Mouse (Mus musculus): ENCODE measurements around the gene Fam214a. TPM values are rescaled to one million over a fixed set of nuclear protein-coding genes. Genes with fewer than 3 reads are reported as not detected.

Gene Fam214a
- 13.6 and 14.8 TPM in 2 replicates for polyA plus RNA-seq (2014; fragmentation: Nextera tagmentation; extraction: Ambion mirVana)

DNA sequence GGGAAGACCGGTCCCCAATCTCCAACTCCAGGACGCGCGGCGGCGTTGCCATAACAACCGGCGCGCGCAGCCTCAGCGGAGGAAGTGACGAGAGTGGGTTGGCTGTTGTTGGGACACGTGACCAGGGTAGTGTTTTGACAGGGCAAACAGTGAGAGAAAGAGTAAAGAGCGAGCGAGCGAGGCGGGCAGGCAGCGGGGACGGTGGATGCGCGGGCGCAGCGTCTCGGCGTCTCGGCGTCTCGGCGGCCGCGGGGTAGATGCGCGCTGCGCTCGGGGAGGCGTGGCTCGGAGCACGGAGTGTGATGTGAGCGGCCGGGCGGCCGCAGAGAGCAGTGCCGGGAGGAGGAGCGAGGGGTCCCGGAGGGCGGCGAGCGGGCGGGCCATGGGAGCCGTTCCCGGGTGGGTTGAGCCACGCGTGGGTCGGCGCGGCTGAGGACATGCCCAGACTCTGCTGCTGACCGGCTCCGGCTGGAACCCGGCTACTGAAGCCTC, at the start of gene Fam214a:
Gene Fam214a, plus strand, starts transcription at position 129 of the 492 bp plus-strand sequence.
- ATAC-seq (ENCODE audit: insufficient read depth, low FRiP score, low TSS enrichment) (peak; percentile 96), DNase-seq (ENCODE audit: low spot score) (peak; percentile 93)
- H3K27me3 ChIP-seq (ENCODE audit: control insufficient read depth, insufficient read depth, low read length): no peaks in the 10 kb centered on the region
- H3K9me3 ChIP-seq (ENCODE audit: control insufficient read depth, low read length): no peaks in the 10 kb centered on the region
- H3K9ac ChIP-seq (ENCODE audit: low read length): peak within 1 kb of the TSS; percentile 71
- H3K36me3 ChIP-seq (ENCODE audit: control insufficient read depth, insufficient read depth, low read length): no peaks in the 10 kb centered on the region
- 0% methylated on average over 39 of the region's 59 CpGs for WGBS
- peak within 1 kb of the TSS; percentile 77 for H3K4me3 ChIP-seq (ENCODE audit: low read depth, low read length)
- peak within 1 kb of the TSS; percentile 91 for H3K4me2 ChIP-seq (ENCODE audit: low read depth)
- H3K27ac ChIP-seq (ENCODE audit: low read depth, low read length): peak within 1 kb of the TSS; percentile 81
- peaks cover 3% of the 10 kb centered on the region for H3K4me1 ChIP-seq (ENCODE audit: control insufficient read depth, insufficient read depth, low read length)

DNA sequence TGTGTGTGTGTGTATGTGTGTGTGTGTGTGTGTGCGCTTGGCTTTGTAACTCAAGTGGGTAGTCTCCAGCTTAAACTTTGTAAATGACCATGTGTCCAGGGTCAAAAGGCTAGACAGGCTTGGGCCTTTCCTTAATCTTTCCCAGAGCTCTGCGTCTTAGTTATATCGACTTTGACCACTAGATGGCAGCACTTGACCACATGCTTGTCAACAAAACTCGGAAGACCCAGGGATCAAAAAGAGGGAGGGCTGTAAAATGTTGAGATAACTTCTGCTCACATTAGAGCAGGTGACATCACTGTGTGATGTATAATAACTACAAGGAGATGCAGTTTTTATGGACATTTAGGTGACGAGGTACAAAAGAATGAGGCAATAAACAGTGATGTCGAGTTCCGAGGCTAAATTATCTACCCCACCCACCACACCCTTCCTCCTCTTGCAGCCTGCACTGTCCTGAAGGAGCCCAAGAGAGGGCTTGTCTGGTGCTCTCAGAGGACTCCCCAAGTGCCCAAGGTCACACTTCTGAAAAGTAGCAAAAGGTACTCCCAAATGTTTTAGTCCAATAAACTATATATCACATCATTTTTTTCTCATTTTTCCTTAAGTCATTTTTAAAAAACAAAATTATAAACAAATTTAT, 47.7 kb upstream of the Fam214a start:
- DNase-seq (ENCODE audit: low spot score) (peak; percentile 47), ATAC-seq (ENCODE audit: insufficient read depth, low FRiP score, low TSS enrichment) (peak; percentile 60; the same call in 1 of the 2 replicates)
- H3K27ac ChIP-seq (ENCODE audit: low read depth, low read length): no peak overlapping the region
- H3K27me3 ChIP-seq (ENCODE audit: control insufficient read depth, insufficient read depth, low read length): no peaks in the 10 kb centered on the region
- H3K4me3 ChIP-seq (ENCODE audit: low read depth, low read length): no peak overlapping the region
- no peaks in the 10 kb centered on the region for H3K36me3 ChIP-seq (ENCODE audit: control insufficient read depth, insufficient read depth, low read length)
- H3K4me2 ChIP-seq (ENCODE audit: low read depth): no peak overlapping the region
- H3K9ac ChIP-seq (ENCODE audit: low read length): no peak overlapping the region
- no peaks in the 10 kb centered on the region for H3K4me1 ChIP-seq (ENCODE audit: control insufficient read depth, insufficient read depth, low read length)
- WGBS: 8% methylated on average over 7 of the region's 7 CpGs
- no peaks in the 10 kb centered on the region for H3K9me3 ChIP-seq (ENCODE audit: control insufficient read depth, low read length)

DNA sequence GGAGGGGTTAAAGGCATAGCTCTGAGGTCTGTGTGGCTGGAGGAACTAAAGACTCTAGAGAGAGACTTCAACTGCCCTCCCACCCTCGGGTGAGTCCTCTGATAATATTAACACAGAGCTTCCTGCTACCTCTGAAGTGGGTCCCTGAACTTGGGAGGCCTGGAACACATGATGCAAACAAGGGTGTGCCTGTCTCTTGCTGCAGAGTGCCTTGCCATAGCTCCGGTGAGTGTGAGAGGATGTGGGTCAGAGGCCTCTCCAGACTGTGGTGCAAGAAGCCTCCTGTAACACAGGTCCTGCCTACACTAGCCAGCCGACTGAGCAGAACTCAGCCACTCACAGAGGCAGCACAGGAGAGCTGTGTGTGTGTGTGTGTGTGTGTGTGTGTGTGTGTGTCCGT, 45.7 kb upstream of the Fam214a start:
- DNase-seq (ENCODE audit: low spot score) (no peak), ATAC-seq (ENCODE audit: insufficient read depth, low FRiP score, low TSS enrichment) (no peak)
- Histone ChIP-seq H3K27me3 (ENCODE audit: control insufficient read depth, insufficient read depth, low read length) (no peaks in the 10 kb centered on the region), H3K27ac (ENCODE audit: low read depth, low read length) (no peak overlapping the region), H3K4me1 (ENCODE audit: control insufficient read depth, insufficient read depth, low read length) (no peaks in the 10 kb centered on the region), H3K9ac (ENCODE audit: low read length) (no peak overlapping the region), H3K36me3 (ENCODE audit: control insufficient read depth, insufficient read depth, low read length) (no peaks in the 10 kb centered on the region), H3K4me3 (ENCODE audit: low read depth, low read length) (no peak overlapping the region), H3K4me2 (ENCODE audit: low read depth) (no peak overlapping the region), H3K9me3 (ENCODE audit: control insufficient read depth, low read length) (no peaks in the 10 kb centered on the region)
- WGBS: 61% methylated on average over 4 of the region's 4 CpGs

DNA sequence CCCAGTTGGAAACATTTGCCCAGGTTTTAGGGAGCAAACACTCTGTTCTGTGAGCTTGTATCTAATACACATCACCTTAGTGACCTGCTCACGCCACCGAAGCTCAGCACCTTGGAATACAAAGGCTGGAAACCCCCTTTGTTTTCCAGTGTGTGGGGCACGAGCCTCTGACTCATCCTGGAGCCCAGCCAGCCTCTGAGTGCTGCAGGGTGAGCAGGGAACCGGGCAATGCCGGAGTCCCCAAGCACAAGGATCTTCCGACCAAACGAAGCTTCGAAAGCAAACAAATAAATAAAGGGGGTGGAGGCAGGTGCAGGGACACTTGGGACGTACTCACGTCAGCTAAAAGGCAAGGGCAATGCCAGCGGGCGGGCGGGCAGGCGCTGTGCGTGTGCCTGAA, 43.4 kb upstream of the Fam214a start:
- ATAC-seq (ENCODE audit: insufficient read depth, low FRiP score, low TSS enrichment) (no peak), DNase-seq (ENCODE audit: low spot score) (no peak)
- no peak overlapping the region for H3K4me3 ChIP-seq (ENCODE audit: low read depth, low read length)
- H3K36me3 ChIP-seq (ENCODE audit: control insufficient read depth, insufficient read depth, low read length): no peaks in the 10 kb centered on the region
- no peak overlapping the region for H3K27ac ChIP-seq (ENCODE audit: low read depth, low read length)
- no peaks in the 10 kb centered on the region for H3K9me3 ChIP-seq (ENCODE audit: control insufficient read depth, low read length)
- WGBS: 82% methylated on average over 15 of the region's 15 CpGs
- no peak overlapping the region for H3K9ac ChIP-seq (ENCODE audit: low read length)
- no peak overlapping the region for H3K4me2 ChIP-seq (ENCODE audit: low read depth)
- H3K27me3 ChIP-seq (ENCODE audit: control insufficient read depth, insufficient read depth, low read length): no peaks in the 10 kb centered on the region
- no peaks in the 10 kb centered on the region for H3K4me1 ChIP-seq (ENCODE audit: control insufficient read depth, insufficient read depth, low read length)

DNA sequence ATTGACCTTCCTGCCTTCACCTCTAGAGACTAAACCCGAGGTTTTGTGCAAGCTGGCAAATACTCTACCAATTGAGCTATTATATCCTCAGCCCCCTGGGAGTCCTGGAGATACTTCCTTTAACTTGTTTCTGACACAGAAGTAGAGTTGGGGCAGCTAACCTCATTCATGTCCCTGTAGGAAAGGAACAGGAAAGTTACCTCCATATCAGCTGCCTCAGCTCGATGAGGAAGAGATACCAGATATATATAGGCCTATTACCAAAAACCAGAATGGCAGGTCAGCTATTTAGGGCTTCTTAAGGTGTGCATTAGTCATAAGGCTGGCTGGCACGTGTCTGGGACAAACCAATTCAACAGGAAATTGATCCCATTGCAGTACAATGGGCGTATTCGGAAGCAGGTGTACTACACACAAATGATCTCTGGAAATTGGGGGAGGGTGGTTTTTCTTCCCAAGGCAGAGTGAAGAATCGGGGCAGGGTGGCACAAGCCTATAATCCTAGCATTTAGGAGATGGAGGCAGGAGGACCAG, 42.4 kb upstream of the Fam214a start:
- WGBS: 82% methylated on average over 6 of the region's 6 CpGs
- Histone ChIP-seq H3K9ac (ENCODE audit: low read length) (no peak overlapping the region), H3K9me3 (ENCODE audit: control insufficient read depth, low read length) (no peaks in the 10 kb centered on the region), H3K4me1 (ENCODE audit: control insufficient read depth, insufficient read depth, low read length) (no peaks in the 10 kb centered on the region), H3K27ac (ENCODE audit: low read depth, low read length) (no peak overlapping the region), H3K4me2 (ENCODE audit: low read depth) (no peak overlapping the region), H3K36me3 (ENCODE audit: control insufficient read depth, insufficient read depth, low read length) (no peaks in the 10 kb centered on the region), H3K27me3 (ENCODE audit: control insufficient read depth, insufficient read depth, low read length) (no peaks in the 10 kb centered on the region), H3K4me3 (ENCODE audit: low read depth, low read length) (no peak overlapping the region)
- DNase-seq (ENCODE audit: low spot score) (no peak), ATAC-seq (ENCODE audit: insufficient read depth, low FRiP score, low TSS enrichment) (no peak)

DNA sequence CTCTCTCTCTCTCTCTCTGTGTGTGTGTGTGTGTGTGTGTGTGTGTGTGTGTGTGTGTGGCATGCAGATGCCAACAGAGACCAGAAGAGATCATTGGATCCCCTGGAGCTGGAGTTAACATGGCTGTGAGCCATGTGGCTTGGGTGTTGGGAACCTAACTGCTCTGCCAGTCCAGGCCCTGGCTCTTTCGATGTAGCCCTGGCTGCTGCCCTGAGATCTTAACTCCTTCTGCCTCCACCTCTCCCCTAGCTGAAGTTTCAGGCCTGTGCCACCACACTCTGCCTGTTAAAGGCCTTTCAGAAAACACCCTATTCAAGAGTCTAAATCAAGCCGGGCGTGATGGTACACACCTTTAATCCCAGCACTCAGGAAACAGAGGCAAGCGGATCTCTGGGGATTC, 41.3 kb upstream of the Fam214a start:
- ATAC-seq (ENCODE audit: insufficient read depth, low FRiP score, low TSS enrichment): no peak
- no peak for DNase-seq (ENCODE audit: low spot score)
- H3K27ac ChIP-seq (ENCODE audit: low read depth, low read length): no peak overlapping the region
- no peak overlapping the region for H3K9ac ChIP-seq (ENCODE audit: low read length)
- no peaks in the 10 kb centered on the region for H3K9me3 ChIP-seq (ENCODE audit: control insufficient read depth, low read length)
- no peak overlapping the region for H3K4me2 ChIP-seq (ENCODE audit: low read depth)
- no peaks in the 10 kb centered on the region for H3K36me3 ChIP-seq (ENCODE audit: control insufficient read depth, insufficient read depth, low read length)
- H3K4me1 ChIP-seq (ENCODE audit: control insufficient read depth, insufficient read depth, low read length): no peaks in the 10 kb centered on the region
- 88% methylated on average over 4 of the region's 4 CpGs for whole genome bisulfite sequencing
- no peak overlapping the region for H3K4me3 ChIP-seq (ENCODE audit: low read depth, low read length)
- H3K27me3 ChIP-seq (ENCODE audit: control insufficient read depth, insufficient read depth, low read length): no peaks in the 10 kb centered on the region

DNA sequence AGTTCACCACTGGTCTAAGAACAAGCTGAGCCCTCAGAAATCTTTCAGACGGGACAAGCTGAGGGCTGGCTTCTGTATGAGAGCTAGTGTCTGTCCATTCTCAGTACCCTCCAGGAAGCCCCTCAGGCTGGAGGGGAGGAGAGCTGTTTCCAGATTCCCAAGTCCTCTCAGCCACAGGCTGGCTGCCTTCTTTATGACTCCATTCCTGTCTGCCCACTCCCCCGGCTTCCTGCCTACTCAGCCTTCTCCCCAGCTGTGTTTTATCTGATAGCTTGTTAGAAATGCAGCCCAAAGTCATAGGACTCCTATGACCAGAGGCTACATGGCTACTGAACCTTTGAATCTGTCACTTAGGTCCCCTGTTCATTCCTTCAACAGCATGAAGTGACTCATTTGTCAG, 40.8 kb upstream of the Fam214a start:
- no peak overlapping the region for H3K4me3 ChIP-seq (ENCODE audit: low read depth, low read length)
- H3K27ac ChIP-seq (ENCODE audit: low read depth, low read length): no peak overlapping the region
- 43% methylated on average over 2 of the region's 2 CpGs for WGBS
- no peaks in the 10 kb centered on the region for H3K27me3 ChIP-seq (ENCODE audit: control insufficient read depth, insufficient read depth, low read length)
- H3K9me3 ChIP-seq (ENCODE audit: control insufficient read depth, low read length): no peaks in the 10 kb centered on the region
- ATAC-seq (ENCODE audit: insufficient read depth, low FRiP score, low TSS enrichment) (no peak), DNase-seq (ENCODE audit: low spot score) (no peak)
- no peaks in the 10 kb centered on the region for H3K4me1 ChIP-seq (ENCODE audit: control insufficient read depth, insufficient read depth, low read length)
- no peak overlapping the region for H3K9ac ChIP-seq (ENCODE audit: low read length)
- H3K4me2 ChIP-seq (ENCODE audit: low read depth): no peak overlapping the region
- no peaks in the 10 kb centered on the region for H3K36me3 ChIP-seq (ENCODE audit: control insufficient read depth, insufficient read depth, low read length)

DNA sequence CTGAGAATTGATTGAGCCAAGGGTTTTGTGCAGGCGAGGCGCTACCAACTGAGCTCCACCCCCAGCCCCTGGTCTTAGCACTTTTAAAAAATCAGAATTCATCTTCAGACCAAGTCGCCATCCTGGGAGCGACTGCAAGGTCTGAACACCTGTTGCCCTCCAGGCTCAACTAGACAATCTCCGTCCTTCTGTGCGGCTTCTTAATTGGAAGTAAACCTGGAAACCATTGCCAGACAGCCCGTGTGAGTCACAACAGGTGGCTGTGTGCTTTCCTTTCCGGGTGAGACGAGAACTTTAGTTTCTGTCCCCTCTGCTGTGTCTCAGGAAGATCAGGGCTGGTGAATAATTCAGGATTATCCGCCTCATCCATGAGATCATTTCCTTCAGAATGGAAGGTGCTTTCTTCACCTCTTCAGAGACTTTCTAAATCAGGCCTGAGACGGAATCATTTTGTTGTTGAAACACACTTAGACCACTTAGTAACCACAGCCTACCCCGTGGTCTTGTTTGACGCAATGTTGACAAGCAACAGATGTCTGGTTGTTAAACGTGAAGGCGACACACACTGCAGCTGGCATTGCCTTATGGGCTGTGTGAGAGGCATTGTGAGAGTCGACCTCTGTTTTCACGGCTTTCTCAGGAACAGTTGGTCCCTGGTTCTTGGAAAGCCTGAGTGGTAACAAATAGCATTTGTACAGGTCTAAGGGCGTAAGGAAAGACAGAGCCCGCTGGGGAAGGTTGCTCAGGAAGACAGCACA, 39.9 kb upstream of the Fam214a start:
- ATAC-seq (ENCODE audit: insufficient read depth, low FRiP score, low TSS enrichment): no peak

More for the DNA sequence above, 39.9 kb upstream of the Fam214a start:
- WGBS: 74% methylated on average over 19 of the region's 19 CpGs
- no peaks in the 10 kb centered on the region for H3K36me3 ChIP-seq (ENCODE audit: control insufficient read depth, insufficient read depth, low read length)
- no peak overlapping the region for H3K9ac ChIP-seq (ENCODE audit: low read length)
- H3K9me3 ChIP-seq (ENCODE audit: control insufficient read depth, low read length): no peaks in the 10 kb centered on the region
- no peaks in the 10 kb centered on the region for H3K4me1 ChIP-seq (ENCODE audit: control insufficient read depth, insufficient read depth, low read length)
- no peak overlapping the region for H3K27ac ChIP-seq (ENCODE audit: low read depth, low read length)
- H3K4me3 ChIP-seq (ENCODE audit: low read depth, low read length): no peak overlapping the region
- H3K4me2 ChIP-seq (ENCODE audit: low read depth): no peak overlapping the region
- H3K27me3 ChIP-seq (ENCODE audit: control insufficient read depth, insufficient read depth, low read length): no peaks in the 10 kb centered on the region
- no peak for DNase-seq (ENCODE audit: low spot score)
